Mouse (Mus musculus) erythroblast, embryonic 14.5 days (primary cell): ENCODE data around the gene Adck1.

Source experiments
- GATA1 ChIP-seq: IDR thresholded peaks from 2 replicates; pipeline ENCODE4 v1.6.1; 2012; ENCODE audit warnings: low read length, inconsistent platforms, mixed read lengths
- TAL1 ChIP-seq: IDR thresholded peaks from 3 replicates; pipeline ENCODE4 v1.6.1; 2012; ENCODE audit warnings: low read length, inconsistent platforms, mixed read lengths

DNA sequence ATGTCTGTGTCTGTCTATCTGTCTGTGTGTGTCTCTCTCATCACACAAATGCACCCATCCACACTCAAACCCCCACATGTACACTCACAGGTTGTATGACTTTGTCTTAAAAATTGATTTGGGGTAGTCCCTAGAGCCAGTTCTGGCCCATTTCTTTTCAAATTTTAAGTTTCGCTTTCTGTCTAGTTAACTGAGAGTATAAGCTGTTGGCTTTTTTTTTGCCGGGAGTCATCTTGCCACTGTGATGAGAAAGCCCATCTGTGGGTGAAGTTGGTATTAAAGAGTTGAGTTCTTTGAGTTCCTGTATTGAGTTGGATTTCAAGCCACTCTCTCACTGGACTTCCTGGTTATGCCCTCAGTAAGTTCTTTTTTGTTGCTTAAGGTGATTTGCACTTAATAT lies 17.9 kb downstream of the Adck1 start:
- TF ChIP-seq GATA1 (no peak), TAL1 (no peak)
